Mouse (Mus musculus): ENCODE data around the gene Ssbp3. TPM values are rescaled to one million over a fixed set of nuclear protein-coding genes. Genes with fewer than 3 reads are reported as not detected.

Gene Ssbp3
- polyA plus RNA-seq, 1 experiment: 257 TPM

DNA sequence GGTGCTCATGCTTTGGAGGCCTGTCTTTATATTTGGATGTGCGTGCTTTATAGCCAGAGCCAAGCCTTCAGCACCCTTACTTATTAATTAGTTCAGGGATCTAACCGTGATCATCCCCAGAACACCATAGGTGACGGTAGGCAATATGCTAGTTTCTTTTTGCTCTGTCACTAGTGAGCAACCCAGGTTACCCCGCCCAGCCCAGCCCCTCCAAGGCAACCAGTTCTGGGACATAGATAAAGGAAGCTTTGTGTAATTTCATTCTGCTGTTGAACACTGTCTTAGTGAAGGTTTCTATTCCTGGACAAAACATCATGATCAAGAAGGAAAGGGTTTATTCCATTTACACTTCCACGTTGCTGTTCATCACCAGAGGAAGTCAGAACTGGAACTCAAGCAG is 94.7 kb downstream of the Ssbp3 start:
- TF ChIP-seq CTCF (IDR thresholded peaks at IDR 0.05; ENCODE audit: borderline replicate concordance, extremely low read depth, insufficient read depth, insufficient read length) (no peak), POLR2A (IDR thresholded peaks at IDR 0.05; ENCODE audit: borderline replicate concordance, extremely low read depth, insufficient read depth, insufficient read length, poor library complexity, severe bottlenecking) (no peak)
- DNase-seq (ENCODE audit: low read depth): no peak

DNA sequence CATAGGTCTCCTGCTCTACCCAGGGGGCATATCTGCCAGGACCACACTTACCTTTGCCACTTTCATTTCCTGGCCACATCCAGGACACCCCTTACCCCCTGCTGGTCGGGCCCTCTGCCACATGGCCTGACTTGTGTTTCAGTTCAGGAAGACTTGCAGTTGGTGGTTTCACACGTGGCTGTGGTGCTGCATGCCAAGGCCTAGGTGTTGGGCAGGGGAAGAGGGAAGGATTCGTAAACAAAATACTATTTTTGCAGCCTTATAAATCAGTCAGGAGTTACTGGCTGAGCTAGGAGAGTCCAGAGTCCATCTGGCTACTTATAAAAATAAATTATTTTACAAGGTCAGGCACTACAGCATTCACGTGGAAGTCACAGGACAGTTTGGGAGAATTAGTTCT is 95.7 kb downstream of the Ssbp3 start:
- DNase-seq (ENCODE audit: low read depth): no peak

GRCm38 (mm10) chr4:107006807-107007206 is 96.3 kb downstream of the Ssbp3 start:
- TF ChIP-seq POLR2A (IDR thresholded peaks at IDR 0.05; ENCODE audit: borderline replicate concordance, extremely low read depth, insufficient read depth, insufficient read length, poor library complexity, severe bottlenecking): no peak
- TF ChIP-seq CTCF (IDR thresholded peaks at IDR 0.05; ENCODE audit: borderline replicate concordance, extremely low read depth, insufficient read depth, insufficient read length): no peak
- DNase-seq (ENCODE audit: low read depth): no peak

More for the DNA sequence above, 95.7 kb downstream of the Ssbp3 start:
- TF ChIP-seq CTCF (IDR thresholded peaks at IDR 0.05; ENCODE audit: borderline replicate concordance, extremely low read depth, insufficient read depth, insufficient read length) (no peak), POLR2A (IDR thresholded peaks at IDR 0.05; ENCODE audit: borderline replicate concordance, extremely low read depth, insufficient read depth, insufficient read length, poor library complexity, severe bottlenecking) (no peak)

- no peak for DNase-seq (ENCODE audit: low read depth)
- no peak for TF ChIP-seq POLR2A (IDR thresholded peaks at IDR 0.05; ENCODE audit: borderline replicate concordance, extremely low read depth, insufficient read depth, insufficient read length, poor library complexity, severe bottlenecking)
- no peak for TF ChIP-seq CTCF (IDR thresholded peaks at IDR 0.05; ENCODE audit: borderline replicate concordance, extremely low read depth, insufficient read depth, insufficient read length)
These were observed 96.9 kb downstream of the Ssbp3 start for GRCm38 (mm10) chr4:107007359-107007758.

DNA sequence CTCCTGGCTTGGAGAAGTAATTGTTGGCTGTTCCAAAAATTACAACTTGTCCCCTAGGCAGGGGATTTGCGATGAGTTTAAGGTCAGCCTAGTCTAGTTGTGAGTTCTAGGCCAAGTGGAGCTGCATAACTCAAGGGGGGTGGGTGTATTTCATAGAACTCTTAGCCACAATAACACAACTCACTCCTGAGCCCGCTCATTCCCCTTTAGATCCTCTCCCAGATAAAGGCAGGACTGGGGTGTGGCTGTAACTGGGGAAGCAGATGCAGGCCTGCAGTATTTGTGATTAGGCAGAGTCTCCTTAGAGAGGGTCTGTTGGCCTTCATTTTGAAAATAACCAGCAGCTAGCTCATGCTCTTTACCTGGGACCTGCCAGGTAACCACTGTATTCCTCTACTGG is 97.7 kb downstream of the Ssbp3 start:
- no peak for TF ChIP-seq CTCF (IDR thresholded peaks at IDR 0.05; ENCODE audit: borderline replicate concordance, extremely low read depth, insufficient read depth, insufficient read length)
- no peak for TF ChIP-seq POLR2A (IDR thresholded peaks at IDR 0.05; ENCODE audit: borderline replicate concordance, extremely low read depth, insufficient read depth, insufficient read length, poor library complexity, severe bottlenecking)
- DNase-seq (ENCODE audit: low read depth): no peak

GRCm38 (mm10) chr4:107009548-107009947 is 99.0 kb downstream of the Ssbp3 start:
- DNase-seq (ENCODE audit: low read depth): no peak
- TF ChIP-seq CTCF (IDR thresholded peaks at IDR 0.05; ENCODE audit: borderline replicate concordance, extremely low read depth, insufficient read depth, insufficient read length) (no peak), POLR2A (IDR thresholded peaks at IDR 0.05; ENCODE audit: borderline replicate concordance, extremely low read depth, insufficient read depth, insufficient read length, poor library complexity, severe bottlenecking) (no peak)

GRCm38 (mm10) chr4:107011325-107012004 is 101.0 kb downstream of the Ssbp3 start:
- TF ChIP-seq POLR2A (IDR thresholded peaks at IDR 0.05; ENCODE audit: borderline replicate concordance, extremely low read depth, insufficient read depth, insufficient read length, poor library complexity, severe bottlenecking): no peak
- TF ChIP-seq CTCF (IDR thresholded peaks at IDR 0.05; ENCODE audit: borderline replicate concordance, extremely low read depth, insufficient read depth, insufficient read length): no peak
- DNase-seq (ENCODE audit: low read depth): no peak

- DNase-seq (ENCODE audit: low read depth): no peak
- TF ChIP-seq CTCF (IDR thresholded peaks at IDR 0.05; ENCODE audit: borderline replicate concordance, extremely low read depth, insufficient read depth, insufficient read length) (no peak), POLR2A (IDR thresholded peaks at IDR 0.05; ENCODE audit: borderline replicate concordance, extremely low read depth, insufficient read depth, insufficient read length, poor library complexity, severe bottlenecking) (no peak)
These were observed 101.5 kb downstream of the Ssbp3 start for GRCm38 (mm10) chr4:107012005-107012478.

DNA sequence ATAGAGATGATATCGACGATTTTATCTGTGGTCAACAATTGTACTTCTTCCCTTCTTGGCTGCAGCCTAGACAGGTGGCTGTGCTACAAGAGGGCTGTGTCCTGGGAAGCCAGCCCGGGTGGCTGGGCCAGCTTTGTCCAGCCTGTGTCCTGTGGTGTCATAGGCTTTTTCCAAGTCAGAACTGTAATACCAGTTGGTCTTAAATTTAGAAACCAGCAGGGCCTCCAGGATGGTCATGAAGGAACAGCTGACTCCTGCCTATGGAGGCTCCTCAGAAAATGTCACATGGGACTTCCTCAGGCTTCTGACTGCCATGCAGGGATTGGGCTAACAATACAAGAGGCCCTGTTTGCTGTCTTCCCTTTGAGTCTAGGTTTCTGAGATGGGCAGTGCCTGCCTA is 102.1 kb downstream of the Ssbp3 start:
- no peak for DNase-seq (ENCODE audit: low read depth)
- TF ChIP-seq POLR2A (IDR thresholded peaks at IDR 0.05; ENCODE audit: borderline replicate concordance, extremely low read depth, insufficient read depth, insufficient read length, poor library complexity, severe bottlenecking) (no peak), CTCF (IDR thresholded peaks at IDR 0.05; ENCODE audit: borderline replicate concordance, extremely low read depth, insufficient read depth, insufficient read length) (no peak)

- no peak for DNase-seq (ENCODE audit: low read depth)
- no peak for TF ChIP-seq POLR2A (IDR thresholded peaks at IDR 0.05; ENCODE audit: borderline replicate concordance, extremely low read depth, insufficient read depth, insufficient read length, poor library complexity, severe bottlenecking)
- TF ChIP-seq CTCF (IDR thresholded peaks at IDR 0.05; ENCODE audit: borderline replicate concordance, extremely low read depth, insufficient read depth, insufficient read length): no peak
These were observed 102.8 kb downstream of the Ssbp3 start for GRCm38 (mm10) chr4:107013119-107013816.

GRCm38 (mm10) chr4:107013817-107014260 is 103.3 kb downstream of the Ssbp3 start:
- TF ChIP-seq CTCF (IDR thresholded peaks at IDR 0.05; ENCODE audit: borderline replicate concordance, extremely low read depth, insufficient read depth, insufficient read length): no peak
- no peak for TF ChIP-seq POLR2A (IDR thresholded peaks at IDR 0.05; ENCODE audit: borderline replicate concordance, extremely low read depth, insufficient read depth, insufficient read length, poor library complexity, severe bottlenecking)
- DNase-seq (ENCODE audit: low read depth): no peak

Data from brain, embryonic 14.5 days (tissue).